Mouse (Mus musculus) heart, postnatal 14 days (tissue): Measurements from ENCODE around the gene Cuedc1. TPM values are rescaled to one million over a fixed set of nuclear protein-coding genes. Genes with fewer than 3 reads are reported as not detected.

Experiments used
- DNase-seq, 2 experiments: peaks; one replicate each; pipeline ENCODE4 v3.0.0; 2021 to 2022
- intact Hi-C: fragments of 180-260 bp; cut with DNase I; formaldehyde crosslinking; loops from one replicate; pipeline ENCODE4 v1.15.1; 2025
- total RNA-seq, 2 experiments: library from RNA; stranded (reverse); gene quantifications; 2 replicates each; pipeline ENCODE4 v1.2.3; 2021

The Cuedc1 gene
- total RNA-seq, 2 experiments from 2014 or later = 47.9 to 55.6 TPM

GRCm38 (mm10) chr11:88214881-88215831, 117.3 kb downstream of the Cuedc1 start:
- intact Hi-C loops = loop anchor here (5.0 kb wide), 2 partner anchors 197 to 512 kb away; no protein-coding TSS in a partner anchor
- DNase-seq = peak; percentile 59 to 77

- peak; percentile 74 to 78 for DNase-seq
- intact Hi-C loops = loop anchor here (1.0 to 5.0 kb wide), 4 partner anchors 36 to 607 kb away; no protein-coding TSS in a partner anchor
Observed at GRCm38 (mm10) chr11:88216231-88216685, 118.4 kb downstream of the Cuedc1 start.

GRCm38 (mm10) chr11:88218155-88218554, 120.3 kb downstream of the Cuedc1 start:
- intact Hi-C loops = loop anchor here (5.0 kb wide), 2 partner anchors 194 to 509 kb away; no protein-coding TSS in a partner anchor
- no peak for DNase-seq

- DNase-seq = no peak
- intact Hi-C loops = loop anchor here (5.0 kb wide), 2 partner anchors 194 to 509 kb away; no protein-coding TSS in a partner anchor
Observed at GRCm38 (mm10) chr11:88218586-88218985, 120.7 kb downstream of the Cuedc1 start.

- DNase-seq = no peak
- intact Hi-C loops = loop anchor here (5.0 kb wide), 1 partner anchor 55 kb away; no protein-coding TSS in a partner anchor
Observed at GRCm38 (mm10) chr11:88221929-88222475, 124.1 kb downstream of the Cuedc1 start.

- intact Hi-C loops = no loop called here
Observed at GRCm38 (mm10) chr11:88227001-88227957, 129.4 kb downstream of the Cuedc1 start.

GRCm38 (mm10) chr11:88231213-88231790, 133.4 kb downstream of the Cuedc1 start:
- intact Hi-C loops = no loop called here
- DNase-seq = no peak

More at GRCm38 (mm10) chr11:88227001-88227957, 129.4 kb downstream of the Cuedc1 start:
- no peak for DNase-seq

GRCm38 (mm10) chr11:88233528-88234427, 135.9 kb downstream of the Cuedc1 start:
- intact Hi-C loops = no loop called here
- peak in 1 of 2 experiments; percentile 25 for DNase-seq

- intact Hi-C loops = no loop called here
Observed at GRCm38 (mm10) chr11:88234789-88235188, 136.9 kb downstream of the Cuedc1 start.

GRCm38 (mm10) chr11:88235221-88236203, 137.7 kb downstream of the Cuedc1 start:
- DNase-seq = peak; percentile 30 to 49
- intact Hi-C loops = no loop called here

More at GRCm38 (mm10) chr11:88234789-88235188, 136.9 kb downstream of the Cuedc1 start:
- no peak for DNase-seq

- intact Hi-C loops = no loop called here
- DNase-seq = no peak
Observed at GRCm38 (mm10) chr11:88240275-88240674, 142.4 kb downstream of the Cuedc1 start.

GRCm38 (mm10) chr11:88240736-88241353, 143.0 kb downstream of the Cuedc1 start:
- DNase-seq = no peak

GRCm38 (mm10) chr11:88241468-88242301, 143.8 kb downstream of the Cuedc1 start:
- no peak for DNase-seq
- intact Hi-C loops = no loop called here

More at GRCm38 (mm10) chr11:88240736-88241353, 143.0 kb downstream of the Cuedc1 start:
- intact Hi-C loops = no loop called here
